Mouse (Mus musculus): ENCODE data around the gene Ezr.

DNA sequence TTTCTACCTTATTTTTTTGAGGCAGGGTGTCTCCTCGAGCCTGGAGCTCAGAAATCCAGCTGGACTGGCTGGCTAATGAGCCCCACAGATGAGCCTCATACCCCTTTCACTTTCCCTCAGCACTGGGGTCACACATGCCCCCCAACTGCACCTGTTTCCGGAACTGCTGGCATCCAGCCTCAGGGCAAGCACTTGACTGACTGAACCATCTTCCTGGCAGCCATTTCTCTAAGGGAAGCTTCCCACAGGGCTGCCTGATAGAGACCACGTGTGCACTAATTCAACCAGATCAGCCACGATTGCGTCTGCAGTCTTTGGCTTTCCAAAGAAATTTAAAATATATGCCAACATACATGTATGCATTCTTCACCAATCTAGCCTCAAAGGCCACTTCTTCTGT, 37.1 kb downstream of the Ezr start:
- no peak for TF ChIP-seq GATA1 (IDR thresholded peaks at IDR 0.05; ENCODE audit: borderline replicate concordance, low read length)
- TF ChIP-seq FLI1 (IDR thresholded peaks at IDR 0.05; ENCODE audit: low read length), result no peak

Measured in megakaryocyte, embryonic 14.5 days (primary cell).